Mouse (Mus musculus) stomach, embryonic 16.5 days (tissue): ENCODE results near the gene Memo1. TPM values are rescaled to one million over a fixed set of nuclear protein-coding genes. Genes with fewer than 3 reads are reported as not detected.
"Not testable (repeated sequence)": the region's sequence is repeated elsewhere in the genome, so short reads cannot be mapped to it uniquely, and the experiment has no call there.

Source experiments
- ATAC-seq: fragments of 200-750 bp; cut with Nextera tagmentation; 2 replicates; pipeline ENCODE4 v1.8.0; 2017; ENCODE audit warnings: moderate number of reproducible peaks, moderate TSS enrichment; ENCODE audit not compliant: insufficient read depth, low FRiP score
- H3K27ac ChIP-seq: fragments of 300-500 bp; sonication (generic); 2 replicates; pipeline ENCODE4 v1.5.1; 2014; ENCODE audit warnings: low read length
- H3K27me3 ChIP-seq: fragments of 300-500 bp; sonication (generic); 2 replicates; pipeline ENCODE4 v1.6.1; 2014; ENCODE audit warnings: low read length, control low read depth, mixed read lengths; ENCODE audit not compliant: control insufficient read depth, insufficient read depth
- H3K36me3 ChIP-seq: fragments of 300-500 bp; sonication (generic); 2 replicates; pipeline ENCODE4 v1.6.1; 2014; ENCODE audit warnings: low read length; ENCODE audit not compliant: control insufficient read depth, insufficient read depth
- H3K4me1 ChIP-seq: fragments of 300-500 bp; sonication (generic); 2 replicates; pipeline ENCODE4 v1.6.1; 2014; ENCODE audit warnings: low read length, control low read depth, mixed read lengths; ENCODE audit not compliant: control insufficient read depth, insufficient read depth
- H3K4me2 ChIP-seq: fragments of 300-500 bp; sonication (generic); 2 replicates; pipeline ENCODE4 v1.6.1; 2014; ENCODE audit warnings: low read depth, low read length, mixed read lengths
- H3K4me3 ChIP-seq: fragments of 300-500 bp; sonication (generic); replicated peaks from 2 replicates; pipeline ENCODE4 v1.5.1; 2014; ENCODE audit warnings: mild to moderate bottlenecking, low read length
- H3K9ac ChIP-seq: fragments of 300-500 bp; sonication (generic); 2 replicates; pipeline ENCODE4 v1.6.1; 2014; ENCODE audit warnings: low read length
- H3K9me3 ChIP-seq: fragments of 300-500 bp; sonication (generic); replicated peaks from 2 replicates; pipeline ENCODE4 v1.6.1; 2016; ENCODE audit warnings: low read length, control low read depth; ENCODE audit not compliant: control insufficient read depth
- WGBS: fragments of 180-500 bp; shearing (Covaris S2); extraction: QIAGEN DNeasy Blood & Tissue Kit; methylation state at CpG from one replicate; pipeline ENCODE4 v1.1.7; 2014; 5-methylcytosine and 5-hydroxymethylcytosine counted together
- polyA plus RNA-seq: library from polyadenylated mRNA; unstranded; fragments of >200 nt; fragmentation: Nextera tagmentation; extraction: Ambion mirVana; gene quantifications from 2 replicates; pipeline ENCODE4 v1.2.1, GENCODE M21; 2015

Memo1 gene
- polyA plus RNA-seq, 1 experiment from 2014 or later = 82.7 TPM

DNA sequence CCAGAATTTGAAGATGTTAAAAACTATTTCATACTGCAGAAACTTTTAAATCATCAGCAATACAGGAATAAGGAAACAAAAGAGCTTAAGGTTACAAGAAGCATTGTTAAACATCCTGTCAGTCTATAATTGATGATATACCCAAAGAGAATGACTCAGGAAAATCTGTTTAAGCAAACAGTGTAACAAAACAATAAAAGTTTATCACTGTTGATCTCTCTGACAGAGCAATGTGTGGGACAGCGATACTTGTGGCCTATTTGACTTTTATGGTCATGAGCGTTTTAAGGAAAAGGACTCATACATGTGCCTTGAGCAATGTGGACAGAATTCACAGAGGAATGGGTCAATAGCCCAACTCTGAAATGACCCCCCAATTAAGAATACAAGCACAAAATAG, 78.0 kb downstream of the Memo1 start:
- H3K36me3 ChIP-seq = no peaks in the 10 kb centered on the region
- no peaks in the 10 kb centered on the region for H3K4me1 ChIP-seq
- ATAC-seq = no peak
- no peak overlapping the region for H3K4me2 ChIP-seq
- 37% methylated on average over 2 of the region's 2 CpGs for WGBS
- H3K9me3 ChIP-seq = no peaks in the 10 kb centered on the region
- H3K27ac ChIP-seq = no peak overlapping the region
- no peak overlapping the region for H3K9ac ChIP-seq
- H3K4me3 ChIP-seq = no peak overlapping the region
- H3K27me3 ChIP-seq = no peaks in the 10 kb centered on the region

DNA sequence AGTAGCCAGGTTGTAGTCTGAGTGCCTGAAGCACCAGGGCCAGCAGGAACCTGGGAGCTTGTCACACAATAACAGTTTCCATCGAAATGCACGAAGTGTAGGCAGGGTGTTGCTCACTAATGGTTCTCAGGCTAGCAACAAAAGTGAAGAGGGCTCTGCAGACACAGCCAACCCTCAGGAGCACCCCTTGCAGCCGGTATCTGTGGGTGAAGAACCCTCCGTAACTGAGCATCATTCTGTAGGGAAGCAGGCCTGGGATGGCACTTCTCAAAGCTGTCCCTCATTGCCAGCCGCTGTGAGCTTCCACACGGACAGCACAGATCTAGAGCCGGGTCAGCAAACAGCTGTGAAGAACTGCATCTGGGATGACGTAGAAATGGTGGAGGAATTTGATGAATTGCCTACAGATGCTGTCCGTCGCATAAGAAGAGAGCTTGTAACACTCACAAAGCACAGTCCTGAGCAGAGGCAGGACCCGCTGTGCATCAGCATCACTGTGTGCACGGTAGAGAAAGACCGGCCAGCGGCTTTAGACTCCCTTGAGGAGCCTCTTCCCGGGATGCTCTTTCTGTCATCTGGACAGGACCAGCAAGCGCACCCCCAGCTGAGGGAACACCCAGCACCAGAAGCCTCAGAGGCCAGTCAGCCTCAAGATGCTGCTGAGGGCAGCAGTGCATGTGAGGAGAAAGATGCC, 82.3 kb downstream of the Memo1 start:
- 68% methylated on average over 16 of the region's 16 CpGs for WGBS
- not testable (repeated sequence) for H3K36me3 ChIP-seq, H3K9ac ChIP-seq, H3K9me3 ChIP-seq, H3K27me3 ChIP-seq, ATAC-seq, H3K4me1 ChIP-seq, H3K4me3 ChIP-seq, H3K27ac ChIP-seq, H3K4me2 ChIP-seq

DNA sequence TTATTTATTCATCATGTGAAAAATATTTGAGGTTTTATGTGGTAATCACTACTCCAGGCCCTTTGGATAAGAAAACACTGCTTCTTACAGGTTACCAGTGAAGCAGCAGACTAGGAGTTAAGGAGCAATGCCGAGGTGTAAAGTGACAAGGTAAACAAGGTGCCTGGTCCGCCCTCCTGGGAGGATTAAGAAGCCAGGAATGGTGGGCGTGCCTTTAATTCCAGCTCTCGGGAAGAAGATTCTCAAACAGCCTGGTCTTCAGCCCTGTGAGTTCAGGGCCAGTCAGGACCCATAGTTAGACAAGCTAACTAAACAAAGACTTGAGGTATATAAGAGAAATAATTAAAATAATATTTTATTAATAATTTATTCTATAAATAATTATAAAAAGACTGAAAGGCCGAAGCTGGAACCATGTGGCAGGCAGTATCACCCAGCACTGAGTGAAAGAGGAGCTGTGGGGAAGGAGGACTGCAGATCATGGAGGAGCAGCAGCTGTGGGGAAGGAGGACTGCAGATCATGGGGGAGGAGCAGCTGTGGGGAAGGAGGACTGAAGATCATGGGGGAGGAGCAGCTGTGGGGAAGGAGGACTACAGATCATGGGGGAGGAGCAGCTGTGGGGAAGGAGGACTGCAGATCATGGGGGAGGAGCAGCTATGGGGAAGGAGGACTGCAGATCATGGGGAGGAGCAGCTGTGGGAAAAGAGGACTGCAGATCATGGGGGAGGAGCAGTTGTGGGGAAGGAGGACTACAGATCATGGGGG, 86.0 kb downstream of the Memo1 start:
- Histone ChIP-seq H3K27me3 (no peaks in the 10 kb centered on the region), H3K9ac (no peak overlapping the region), H3K4me3 (no peak overlapping the region), H3K4me2 (no peak overlapping the region), H3K4me1 (no peaks in the 10 kb centered on the region), H3K36me3 (no peaks in the 10 kb centered on the region), H3K9me3 (no peaks in the 10 kb centered on the region), H3K27ac (no peak overlapping the region)
- 40% methylated on average over 5 of the region's 5 CpGs for WGBS
- ATAC-seq = no peak; the same call in 1 of the 2 replicates

DNA sequence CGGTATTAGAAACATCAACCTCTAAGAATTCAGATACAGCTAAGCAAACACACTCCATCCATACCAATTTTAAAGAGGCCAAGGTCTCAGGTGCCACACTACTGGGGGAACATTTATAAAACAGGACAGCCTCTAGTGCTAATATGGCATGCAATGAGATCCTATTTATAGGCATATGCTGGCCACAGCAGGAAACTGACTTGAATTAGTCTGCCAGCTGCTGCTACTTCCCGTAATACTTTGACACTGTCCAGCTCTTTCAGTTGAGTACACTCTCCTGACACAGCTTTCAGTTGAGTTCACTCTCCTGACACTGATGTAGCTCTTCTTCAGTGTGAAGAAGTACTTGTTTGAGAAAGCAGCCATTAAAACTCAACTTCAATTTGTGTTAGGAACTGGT, 99.4 kb downstream of the Memo1 start:
- Histone ChIP-seq H3K4me1 (no peaks in the 10 kb centered on the region), H3K4me2 (no peak overlapping the region), H3K9ac (no peak overlapping the region), H3K27me3 (no peaks in the 10 kb centered on the region), H3K27ac (no peak overlapping the region), H3K4me3 (no peak overlapping the region), H3K9me3 (no peaks in the 10 kb centered on the region), H3K36me3 (no peaks in the 10 kb centered on the region)
- WGBS = 48% methylated on average over 2 of the region's 2 CpGs
- ATAC-seq = no peak

DNA sequence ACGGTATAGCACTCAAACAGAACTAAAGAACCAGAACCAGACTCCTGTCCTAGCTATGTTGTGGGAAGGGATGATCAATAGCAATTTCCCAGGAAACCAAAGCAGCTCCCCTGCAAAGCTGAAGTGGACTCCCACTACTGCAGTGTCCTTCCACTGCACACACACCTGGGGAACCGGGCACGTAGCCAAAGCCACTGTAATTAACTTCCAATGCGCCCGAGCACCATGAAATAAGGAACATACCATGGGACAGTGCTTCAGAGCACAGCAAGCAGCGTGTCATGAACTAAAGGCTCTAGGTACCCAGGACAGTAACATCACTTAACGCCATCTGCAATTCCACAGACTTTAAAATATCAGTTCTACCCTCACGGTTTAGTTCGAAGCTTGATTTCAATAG, 100.6 kb downstream of the Memo1 start:
- no peak overlapping the region for H3K27ac ChIP-seq
- no peak overlapping the region for H3K9ac ChIP-seq
- no peaks in the 10 kb centered on the region for H3K9me3 ChIP-seq
- 78% methylated on average over 9 of the region's 9 CpGs for WGBS
- no peak overlapping the region for H3K4me3 ChIP-seq
- ATAC-seq = no peak
- H3K27me3 ChIP-seq = no peaks in the 10 kb centered on the region
- H3K4me1 ChIP-seq = no peaks in the 10 kb centered on the region
- H3K4me2 ChIP-seq = no peak overlapping the region
- H3K36me3 ChIP-seq = no peaks in the 10 kb centered on the region

DNA sequence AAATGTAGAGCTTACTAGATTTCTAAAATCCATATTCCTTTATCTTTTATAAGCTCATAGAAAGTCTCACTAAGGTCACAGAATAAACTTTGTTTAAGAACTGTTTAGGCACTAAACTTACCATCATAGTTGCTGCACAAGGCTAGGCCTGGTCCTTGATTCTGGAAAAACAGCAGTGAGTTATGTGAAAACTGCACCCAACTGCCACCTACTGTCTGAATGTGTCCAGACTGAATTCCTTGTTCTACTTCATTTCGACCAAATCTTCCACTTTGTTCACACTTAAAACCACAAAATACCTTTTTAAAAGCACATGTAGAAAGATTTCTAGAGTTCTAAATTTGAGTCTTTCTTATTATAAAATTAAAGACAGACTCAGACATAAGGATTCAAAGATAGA, 101.9 kb downstream of the Memo1 start:
- ATAC-seq = no peak
- no peak overlapping the region for H3K4me2 ChIP-seq
- H3K4me1 ChIP-seq = no peaks in the 10 kb centered on the region
- no peak overlapping the region for H3K4me3 ChIP-seq
- 65% methylated on average over 1 of the region's 1 CpGs for whole genome bisulfite sequencing
- H3K36me3 ChIP-seq = no peaks in the 10 kb centered on the region
- H3K27ac ChIP-seq = no peak overlapping the region
- no peaks in the 10 kb centered on the region for H3K27me3 ChIP-seq
- no peaks in the 10 kb centered on the region for H3K9me3 ChIP-seq
- H3K9ac ChIP-seq = no peak overlapping the region

DNA sequence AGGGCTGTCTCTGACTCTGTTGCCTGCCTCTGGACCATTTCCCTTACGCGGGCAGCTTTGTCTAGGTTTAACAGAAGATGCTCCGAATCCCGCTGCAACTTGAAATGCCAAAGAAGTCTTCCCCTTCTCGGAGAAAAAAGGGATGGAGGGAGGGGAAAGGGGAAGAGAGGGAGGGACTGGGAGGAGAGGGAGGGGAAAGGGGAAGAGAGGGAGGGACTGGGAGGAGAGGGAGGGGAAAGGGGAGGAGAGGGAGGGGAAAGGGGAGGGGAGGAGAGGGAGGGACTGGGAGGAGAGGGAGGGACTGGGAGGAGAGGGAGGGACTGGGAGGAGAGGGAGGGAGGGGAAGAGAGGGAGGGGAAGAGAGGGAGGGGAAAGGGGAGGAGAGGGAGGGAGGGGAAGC, 103.9 kb downstream of the Memo1 start:
- H3K4me2 ChIP-seq = no peak overlapping the region
- no peaks in the 10 kb centered on the region for H3K36me3 ChIP-seq
- no peaks in the 10 kb centered on the region for H3K9me3 ChIP-seq
- no peak overlapping the region for H3K27ac ChIP-seq
- H3K27me3 ChIP-seq = no peaks in the 10 kb centered on the region
- ATAC-seq = no peak
- 74% methylated on average over 5 of the region's 5 CpGs for WGBS
- H3K4me3 ChIP-seq = no peak overlapping the region
- no peaks in the 10 kb centered on the region for H3K4me1 ChIP-seq
- no peak overlapping the region for H3K9ac ChIP-seq

DNA sequence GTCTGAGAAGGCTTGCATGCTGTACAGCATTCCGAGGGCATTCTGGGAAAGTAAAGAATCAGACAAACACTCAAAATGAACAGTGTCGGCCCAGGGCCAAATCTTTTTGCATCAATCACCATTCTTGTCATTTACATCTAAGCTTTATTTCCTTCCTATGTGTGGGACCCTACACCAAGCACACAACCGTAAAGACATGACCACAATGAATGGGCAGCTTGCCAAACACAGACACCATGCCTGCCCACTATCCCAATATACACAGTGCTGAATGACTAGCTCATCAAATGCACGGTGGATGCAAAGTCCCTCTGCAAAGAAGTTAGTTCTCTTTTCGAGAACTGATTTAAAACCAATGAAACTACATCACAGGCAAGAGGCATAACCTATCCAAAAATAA, 109.1 kb downstream of the Memo1 start:
- no peaks in the 10 kb centered on the region for H3K4me1 ChIP-seq
- no peak overlapping the region for H3K9ac ChIP-seq
- H3K4me2 ChIP-seq = no peak overlapping the region
- no peaks in the 10 kb centered on the region for H3K27me3 ChIP-seq
- no peak overlapping the region for H3K27ac ChIP-seq
- ATAC-seq = peak; percentile 68
- H3K9me3 ChIP-seq = no peaks in the 10 kb centered on the region
- no peaks in the 10 kb centered on the region for H3K36me3 ChIP-seq
- no peak overlapping the region for H3K4me3 ChIP-seq
- WGBS = 53% methylated on average over 5 of the region's 5 CpGs

DNA sequence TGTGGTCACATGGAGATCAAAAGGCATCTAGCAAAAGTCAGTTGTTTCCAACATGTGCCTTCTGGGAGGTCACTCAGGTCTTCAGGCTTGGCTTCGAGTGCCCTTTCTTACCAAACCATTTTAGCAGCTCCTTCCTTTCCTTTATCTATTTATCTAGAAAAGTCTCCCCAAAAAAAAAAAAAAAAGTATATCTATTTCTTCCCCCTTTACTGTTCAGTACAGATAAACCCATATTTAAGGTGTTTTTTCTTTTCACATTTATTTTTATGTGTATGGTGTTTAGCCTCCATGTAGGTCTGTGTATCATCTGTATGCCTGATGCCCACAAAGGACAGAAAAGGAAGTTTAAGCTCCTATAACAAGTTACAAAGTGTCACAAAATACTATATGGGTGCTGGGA, 110.6 kb downstream of the Memo1 start:
- no peak overlapping the region for H3K4me2 ChIP-seq
- no peaks in the 10 kb centered on the region for H3K9me3 ChIP-seq
- no peaks in the 10 kb centered on the region for H3K27me3 ChIP-seq
- WGBS = 94% methylated on average over 1 of the region's 1 CpGs
- H3K4me1 ChIP-seq = no peaks in the 10 kb centered on the region
- no peak overlapping the region for H3K4me3 ChIP-seq
- H3K36me3 ChIP-seq = no peaks in the 10 kb centered on the region
- ATAC-seq = no peak
- no peak overlapping the region for H3K9ac ChIP-seq
- H3K27ac ChIP-seq = no peak overlapping the region
